Mouse (Mus musculus): Measurements from ENCODE around the gene Col25a1. TPM values are rescaled to one million over a fixed set of nuclear protein-coding genes. Genes with fewer than 3 reads are reported as not detected.

Gene Col25a1
- 12.2 and 12.7 TPM in 2 replicates for polyA plus RNA-seq (2012; rRNA removed)

GRCm38 (mm10) chr3:130131201-130131600, at the start of gene Col25a1:
Gene Col25a1 (plus strand): TSS chr3:130131501.

GRCm38 (mm10) chr3:130617439-130617898, 486.2 kb downstream of the Col25a1 start, which contains the start of gene Etnppl:
Gene Etnppl (plus strand): TSS chr3:130617448.

Other genes starting within 250 kb of the Col25a1 start
- 21.7 and 24.4 TPM in 2 replicates for gene Casp6, start 230.1 kb upstream of the Col25a1 start, polyA plus RNA-seq (2012; rRNA removed)
- gene Mcub, start 161.3 kb upstream of the Col25a1 start, polyA plus RNA-seq (2012; rRNA removed) = 4.6 and 4.9 TPM in 2 replicates
- gene Sec24b, start 69.9 kb upstream of the Col25a1 start, polyA plus RNA-seq (2012; rRNA removed) = 69.4 and 70.8 TPM in 2 replicates

Data from central nervous system, embryonic 18 days (tissue).